Mouse (Mus musculus): Measurements from ENCODE around the gene Lpcat2. TPM values are rescaled to one million over a fixed set of nuclear protein-coding genes. Genes with fewer than 3 reads are reported as not detected.

Lpcat2 gene
- polyA plus RNA-seq, 1 experiment from 2014 or later, result 29.4 TPM

DNA sequence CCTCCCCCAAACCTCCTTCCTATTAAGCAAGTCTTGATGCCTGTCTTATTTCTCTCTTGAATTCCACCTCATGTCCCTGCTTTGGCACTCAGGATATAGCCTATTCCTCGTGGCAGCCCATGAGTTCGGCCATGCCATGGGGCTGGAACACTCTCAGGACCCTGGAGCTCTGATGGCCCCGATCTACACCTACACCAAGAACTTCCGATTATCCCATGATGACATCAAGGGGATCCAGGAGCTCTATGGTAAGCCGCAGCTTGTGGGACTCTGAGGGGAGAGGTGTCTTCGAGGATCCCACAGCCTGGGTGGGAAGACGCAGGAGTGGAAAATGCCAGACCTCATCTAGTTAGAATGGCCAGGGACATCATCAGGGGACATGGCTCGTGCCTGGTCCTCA lies 16.0 kb upstream of the Lpcat2 start:
- no peaks in the 10 kb centered on the region for H3K36me3 ChIP-seq (ENCODE audit: inconsistent target)
- H3K79me2 ChIP-seq (ENCODE audit: inconsistent target), result no peaks in the 10 kb centered on the region
- WGBS (ENCODE audit: missing documents), result 97% methylated on average over 8 of the region's 8 CpGs
- H3K4me3 ChIP-seq (ENCODE audit: inconsistent target), result no peak overlapping the region
- no peak overlapping the region for H3K27ac ChIP-seq

DNA sequence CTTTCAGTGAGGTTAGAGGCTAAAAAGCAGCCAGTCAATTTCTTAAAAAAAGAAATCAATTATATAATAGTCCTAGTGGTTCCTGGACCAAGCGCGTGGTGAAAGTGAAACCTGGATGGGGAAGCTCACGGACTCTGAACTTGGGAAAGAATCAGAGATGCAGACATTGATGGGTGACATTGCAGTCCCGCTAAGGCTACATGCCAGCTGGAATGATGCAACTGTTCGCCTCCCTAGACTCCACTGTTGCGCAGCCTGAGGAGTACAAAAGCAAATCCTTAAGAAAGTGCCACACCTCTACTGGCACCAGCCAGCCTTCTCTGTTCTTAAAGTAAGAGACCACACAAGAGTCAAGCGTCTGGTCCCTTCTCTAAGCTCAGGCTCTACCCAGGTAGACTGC lies 15.3 kb upstream of the Lpcat2 start:
- H3K4me3 ChIP-seq (ENCODE audit: inconsistent target), result no peak overlapping the region
- H3K79me2 ChIP-seq (ENCODE audit: inconsistent target), result no peaks in the 10 kb centered on the region
- no peak overlapping the region for H3K27ac ChIP-seq
- WGBS (ENCODE audit: missing documents), result 16% methylated on average over 7 of the region's 7 CpGs
- H3K36me3 ChIP-seq (ENCODE audit: inconsistent target), result no peaks in the 10 kb centered on the region

DNA sequence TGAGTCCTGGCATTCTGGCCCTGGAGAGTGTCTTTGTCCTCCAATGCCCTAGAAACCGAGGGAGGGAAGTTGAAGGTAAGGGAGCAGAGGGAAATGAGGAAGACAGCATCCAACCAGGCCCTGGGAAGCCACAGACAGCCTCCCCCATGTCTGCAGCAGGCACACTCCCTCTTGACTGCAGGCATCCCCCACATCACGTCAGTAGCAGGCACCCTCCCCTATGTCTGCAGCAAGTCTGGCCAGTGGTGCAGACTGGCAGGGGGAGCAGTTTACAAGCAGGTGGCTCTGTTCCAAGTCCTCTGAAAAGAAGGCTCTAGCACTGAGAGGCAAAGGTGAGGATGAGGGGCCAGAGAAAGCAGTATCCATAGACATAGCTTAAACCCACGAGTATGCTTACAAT lies 8.5 kb upstream of the Lpcat2 start:
- H3K79me2 ChIP-seq (ENCODE audit: inconsistent target), result no peaks in the 10 kb centered on the region
- 6% methylated on average over 3 of the region's 3 CpGs for WGBS (ENCODE audit: missing documents)

DNA sequence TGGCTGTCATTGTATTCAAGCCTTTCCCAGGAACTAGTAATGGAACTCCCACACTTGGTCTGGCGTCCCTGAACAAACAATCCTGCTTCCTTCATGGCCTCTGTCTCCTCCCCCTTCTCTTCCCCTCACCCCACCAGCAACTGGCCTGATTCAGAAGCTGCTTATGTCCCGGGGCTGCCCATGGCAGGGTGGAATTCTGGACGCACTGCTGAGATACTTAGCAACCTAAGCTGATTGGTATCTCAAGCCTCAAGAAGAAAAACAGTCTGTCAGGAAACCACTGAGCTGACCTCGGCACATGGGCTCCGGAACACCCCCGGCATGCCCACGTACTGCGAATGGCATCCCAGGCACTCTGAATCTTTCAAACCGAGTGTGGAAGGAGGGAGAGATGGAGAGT lies 7.8 kb upstream of the Lpcat2 start:
- no peak overlapping the region for H3K4me3 ChIP-seq (ENCODE audit: inconsistent target)
- H3K36me3 ChIP-seq (ENCODE audit: inconsistent target), result no peaks in the 10 kb centered on the region
- 14% methylated on average over 9 of the region's 9 CpGs for WGBS (ENCODE audit: missing documents)
- H3K79me2 ChIP-seq (ENCODE audit: inconsistent target), result no peaks in the 10 kb centered on the region
- H3K27ac ChIP-seq, result no peak overlapping the region

More for the DNA sequence above, 8.5 kb upstream of the Lpcat2 start:
- Histone ChIP-seq H3K27ac (no peak overlapping the region), H3K36me3 (ENCODE audit: inconsistent target) (no peaks in the 10 kb centered on the region), H3K4me3 (ENCODE audit: inconsistent target) (no peak overlapping the region)

DNA sequence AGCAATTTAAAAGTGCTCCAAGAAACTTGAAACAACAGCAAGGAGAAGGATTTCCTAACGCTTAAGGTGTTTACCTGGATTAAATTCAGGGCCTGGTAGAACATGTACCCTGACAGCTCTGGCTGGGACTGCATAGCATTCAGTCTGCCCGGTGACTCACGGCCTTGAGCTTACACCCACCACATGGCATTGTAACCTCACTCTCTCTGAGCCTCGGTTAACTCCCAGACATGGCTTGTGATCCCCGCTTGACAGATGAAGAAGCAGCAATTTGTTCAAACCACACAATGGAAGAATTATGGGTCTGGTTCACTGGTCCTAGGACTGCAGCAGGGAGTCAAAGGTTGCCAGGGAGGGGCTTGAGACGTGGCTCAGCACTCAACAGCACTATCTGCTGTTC lies 5.9 kb upstream of the Lpcat2 start:
- H3K36me3 ChIP-seq (ENCODE audit: inconsistent target), result no peaks in the 10 kb centered on the region
- WGBS (ENCODE audit: missing documents), result 91% methylated on average over 6 of the region's 6 CpGs
- H3K79me2 ChIP-seq (ENCODE audit: inconsistent target), result no peaks in the 10 kb centered on the region
- no peak overlapping the region for H3K4me3 ChIP-seq (ENCODE audit: inconsistent target)
- H3K27ac ChIP-seq, result no peak overlapping the region

DNA sequence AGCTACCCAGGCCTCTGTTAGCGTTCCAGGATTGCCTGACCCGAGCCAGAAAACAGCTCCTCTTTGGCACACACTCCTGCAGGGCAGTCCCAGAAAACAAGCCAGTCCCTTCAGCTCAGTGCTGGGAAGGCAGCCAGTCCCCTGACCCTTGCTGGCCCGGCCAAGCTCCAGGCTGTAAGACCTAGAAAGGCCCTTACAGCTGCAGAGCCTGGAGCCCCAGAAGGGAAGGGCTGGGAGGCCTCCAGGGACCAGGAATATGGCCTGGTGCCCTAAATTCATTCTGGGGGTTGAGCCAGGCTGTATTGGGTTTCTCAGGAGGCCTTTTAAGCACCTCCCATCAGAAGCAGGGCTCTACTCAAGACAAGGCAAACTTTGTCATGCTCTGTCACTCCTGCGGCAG lies 4.9 kb upstream of the Lpcat2 start:
- Histone ChIP-seq H3K27ac (no peak overlapping the region), H3K4me3 (ENCODE audit: inconsistent target) (no peak overlapping the region), H3K79me2 (ENCODE audit: inconsistent target) (no peaks in the 10 kb centered on the region), H3K36me3 (ENCODE audit: inconsistent target) (no peaks in the 10 kb centered on the region)
- 82% methylated on average over 4 of the region's 4 CpGs for WGBS (ENCODE audit: missing documents)

DNA sequence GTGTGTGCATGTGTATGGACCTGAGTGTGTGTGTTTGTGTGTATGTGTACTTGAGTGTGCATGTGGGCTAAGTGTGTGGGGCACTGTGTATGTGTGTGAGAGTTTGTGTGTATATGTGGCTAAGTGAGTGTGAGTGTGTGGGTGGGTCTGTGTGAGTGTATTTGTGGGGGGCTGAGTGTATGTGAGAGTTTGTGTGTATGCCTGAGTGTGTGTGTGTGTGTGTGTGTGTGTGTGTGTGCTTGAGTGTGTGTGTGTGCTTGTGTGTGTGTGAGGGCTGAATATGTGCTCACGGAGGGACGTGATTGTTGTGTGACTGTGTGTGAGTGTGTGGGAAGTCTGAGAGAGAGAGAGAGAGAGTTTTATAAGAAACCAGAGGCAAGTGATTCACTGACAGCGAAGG lies 3.8 kb upstream of the Lpcat2 start:
- Histone ChIP-seq H3K36me3 (ENCODE audit: inconsistent target) (no peaks in the 10 kb centered on the region), H3K27ac (no peak overlapping the region), H3K79me2 (ENCODE audit: inconsistent target) (peaks cover 9% of the 10 kb centered on the region; the same call in 1 of the 2 replicates), H3K4me3 (ENCODE audit: inconsistent target) (no peak overlapping the region)
- 100% methylated on average over 3 of the region's 3 CpGs for whole genome bisulfite sequencing (ENCODE audit: missing documents)

DNA sequence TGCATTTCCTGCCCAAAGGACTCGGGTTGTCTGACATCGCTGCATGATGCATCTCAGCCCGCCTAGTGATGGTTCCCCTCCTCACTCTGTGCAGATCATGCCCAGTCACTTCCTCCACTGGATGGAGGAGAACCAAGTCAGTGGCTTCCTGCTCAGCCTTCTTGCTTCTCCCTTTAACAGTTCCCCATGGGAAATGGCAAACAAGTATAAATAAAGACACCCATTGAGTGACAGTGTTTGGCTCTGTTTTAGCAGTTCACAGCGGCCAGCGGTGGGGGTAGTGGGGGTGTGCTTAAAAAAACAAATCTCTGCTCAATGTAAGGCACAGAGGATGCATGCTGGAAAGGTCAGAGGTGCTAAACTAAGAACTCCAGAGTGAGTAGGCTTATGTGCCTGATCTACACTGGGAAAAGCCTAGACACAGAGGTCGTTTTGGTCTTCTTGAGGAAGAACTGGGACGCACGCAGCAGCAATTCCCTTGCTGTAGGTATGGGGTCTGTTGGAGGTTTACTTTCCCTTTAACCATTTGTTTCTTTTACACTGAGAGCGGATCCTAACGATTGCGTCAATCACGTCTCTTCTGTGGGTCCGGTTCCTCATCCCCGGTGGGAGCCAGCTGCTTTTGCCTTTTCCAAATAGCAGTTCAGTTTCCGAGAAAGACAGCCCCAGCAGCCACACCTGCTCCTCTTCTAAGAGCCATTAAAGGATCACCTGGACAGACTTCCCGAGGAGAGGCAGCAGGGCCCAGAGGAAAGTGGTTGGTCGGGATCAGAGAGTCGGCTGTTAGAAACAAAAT lies 1.8 kb upstream of the Lpcat2 start:
- no peak overlapping the region for H3K4me3 ChIP-seq (ENCODE audit: inconsistent target)
- H3K27ac ChIP-seq, result peak overlapping the region; percentile 62
- 3% methylated on average over 18 of the region's 18 CpGs for WGBS (ENCODE audit: missing documents)
- peaks cover 29% of the 10 kb centered on the region; the same call in 1 of the 2 replicates for H3K79me2 ChIP-seq (ENCODE audit: inconsistent target)
- H3K36me3 ChIP-seq (ENCODE audit: inconsistent target), result no peaks in the 10 kb centered on the region

DNA sequence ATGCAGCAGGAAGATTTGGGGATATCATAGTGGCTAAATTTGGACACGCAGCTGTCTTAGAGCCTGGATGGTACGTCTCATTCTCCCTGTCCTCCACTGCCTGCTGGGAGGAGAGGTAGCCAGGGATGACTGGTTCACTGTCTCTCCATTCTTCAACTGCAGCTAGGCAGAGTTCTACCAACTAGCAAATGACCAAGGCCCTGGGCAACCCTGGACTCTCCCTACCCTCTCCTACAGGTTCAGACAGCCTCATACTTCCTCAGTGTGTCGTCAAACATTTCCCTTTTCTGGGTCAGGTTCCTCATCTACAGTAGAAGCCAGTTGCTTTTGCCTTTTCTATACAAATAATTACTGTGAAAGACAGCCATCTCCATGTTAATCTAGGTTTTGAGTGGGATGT lies 466 bp upstream of the Lpcat2 start:
- 36% methylated on average over 3 of the region's 3 CpGs for WGBS (ENCODE audit: missing documents)
- Histone ChIP-seq H3K27ac (peak overlapping the region; percentile 62), H3K79me2 (ENCODE audit: inconsistent target) (peaks cover 42% of the 10 kb centered on the region; the same call in 1 of the 2 replicates), H3K4me3 (ENCODE audit: inconsistent target) (peak overlapping the region; percentile 36; the same call in 1 of the 2 replicates), H3K36me3 (ENCODE audit: inconsistent target) (no peaks in the 10 kb centered on the region)

DNA sequence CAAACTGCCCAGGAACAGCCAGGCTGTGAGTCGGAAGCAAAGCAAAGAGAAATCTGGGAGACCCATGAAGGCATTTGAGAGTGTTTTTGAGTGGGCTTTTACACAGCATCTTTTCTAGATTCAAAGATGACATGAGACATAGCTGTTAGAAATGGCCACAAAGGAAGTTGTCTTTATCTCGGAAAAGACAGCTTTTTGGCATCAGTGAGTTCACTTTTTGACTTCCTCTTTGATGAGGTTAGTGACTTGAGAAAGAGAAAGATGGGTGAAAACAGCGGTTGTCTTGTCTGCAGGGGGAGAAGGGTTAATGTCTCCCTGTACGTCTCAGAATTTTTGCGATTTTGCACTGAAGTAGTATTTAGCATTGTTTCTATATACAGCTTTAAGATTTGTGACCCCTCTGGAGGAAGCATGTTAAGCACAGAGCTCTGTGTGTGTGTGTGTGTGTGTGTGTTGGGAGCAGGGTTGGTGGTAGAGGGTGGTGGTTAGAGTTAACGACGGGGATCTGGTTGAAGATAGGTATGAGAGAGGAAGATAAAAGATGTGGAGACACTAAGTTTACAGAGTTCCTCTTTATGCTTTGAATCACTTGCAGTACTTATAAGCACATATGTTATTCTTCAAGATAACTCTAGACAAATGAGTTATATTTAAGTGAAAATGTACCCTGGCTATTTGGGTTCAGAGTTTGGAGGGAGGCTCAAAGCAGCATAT lies 1.3 kb downstream of the Lpcat2 start:
- Histone ChIP-seq H3K27ac (no peak overlapping the region), H3K79me2 (ENCODE audit: inconsistent target) (peaks cover 59% of the 10 kb centered on the region; the same call in 1 of the 2 replicates), H3K4me3 (ENCODE audit: inconsistent target) (peak overlapping the region; percentile 36), H3K36me3 (ENCODE audit: inconsistent target) (no peaks in the 10 kb centered on the region)
- 15% methylated on average over 7 of the region's 7 CpGs for WGBS (ENCODE audit: missing documents)

DNA sequence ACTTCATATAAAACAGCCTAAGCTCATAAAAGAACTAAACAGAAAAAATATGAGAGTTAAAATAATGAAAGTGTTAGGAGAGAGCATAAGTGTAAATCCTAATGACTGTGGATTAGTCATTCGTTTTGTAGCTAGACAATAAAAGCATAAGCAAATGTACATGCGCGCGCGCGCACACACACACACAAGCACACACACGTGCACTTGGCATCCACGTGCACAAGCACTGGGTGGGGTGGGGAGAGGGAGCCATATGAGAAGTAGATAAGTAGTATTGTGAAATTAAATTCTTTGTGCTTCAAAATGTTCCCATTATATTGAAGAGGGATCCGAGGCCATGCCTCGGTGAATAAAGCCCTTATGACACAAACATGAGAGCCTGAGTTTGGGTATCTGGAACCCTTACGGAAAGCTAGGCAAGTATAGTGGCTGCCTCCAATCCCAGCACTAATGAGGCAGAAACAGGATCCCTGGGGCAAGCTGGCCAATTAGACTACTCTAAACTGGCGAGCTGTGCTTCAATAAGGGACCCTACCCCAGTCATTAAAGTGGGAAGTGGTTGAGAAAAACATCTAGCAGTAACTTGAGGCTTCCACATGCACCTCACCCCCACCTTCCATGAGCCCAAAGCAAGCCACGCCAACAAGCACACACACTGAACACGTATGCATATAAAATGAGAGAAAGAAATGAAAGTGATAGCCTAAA lies 3.5 kb downstream of the Lpcat2 start:
- H3K36me3 ChIP-seq (ENCODE audit: inconsistent target), result peaks cover 4% of the 10 kb centered on the region; the same call in 1 of the 2 replicates
- no peak overlapping the region for H3K4me3 ChIP-seq (ENCODE audit: inconsistent target)
- WGBS (ENCODE audit: missing documents), result 98% methylated on average over 12 of the region's 14 CpGs
- H3K79me2 ChIP-seq (ENCODE audit: inconsistent target), result peaks cover 81% of the 10 kb centered on the region; the same call in 1 of the 2 replicates
- H3K27ac ChIP-seq, result no peak overlapping the region

DNA sequence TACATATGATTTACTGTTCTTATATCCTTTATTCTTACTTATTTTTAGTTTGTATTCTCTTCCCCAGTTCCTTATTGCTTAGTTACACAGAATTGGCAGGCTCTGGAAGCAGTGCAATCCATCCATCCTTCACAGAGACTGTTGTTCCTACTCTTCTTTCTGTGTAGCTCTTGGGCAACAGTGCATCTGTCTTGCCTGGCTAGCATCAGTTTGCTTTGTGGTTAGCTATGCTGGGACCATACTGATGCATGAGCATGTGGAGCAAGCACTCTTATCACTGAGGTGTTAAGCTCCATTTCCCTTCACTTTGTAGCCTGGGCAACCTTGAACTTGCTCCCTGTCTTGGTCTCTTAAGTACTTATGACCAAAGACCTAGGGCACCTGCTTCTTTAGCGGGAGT lies 6.8 kb downstream of the Lpcat2 start:
- 92% methylated on average over 1 of the region's 1 CpGs for WGBS (ENCODE audit: missing documents)
- H3K36me3 ChIP-seq (ENCODE audit: inconsistent target), result peaks cover 4% of the 10 kb centered on the region; the same call in 1 of the 2 replicates
- no peak overlapping the region for H3K4me3 ChIP-seq (ENCODE audit: inconsistent target)
- H3K27ac ChIP-seq, result no peak overlapping the region
- peaks cover 78% of the 10 kb centered on the region; the same call in 1 of the 2 replicates for H3K79me2 ChIP-seq (ENCODE audit: inconsistent target)

DNA sequence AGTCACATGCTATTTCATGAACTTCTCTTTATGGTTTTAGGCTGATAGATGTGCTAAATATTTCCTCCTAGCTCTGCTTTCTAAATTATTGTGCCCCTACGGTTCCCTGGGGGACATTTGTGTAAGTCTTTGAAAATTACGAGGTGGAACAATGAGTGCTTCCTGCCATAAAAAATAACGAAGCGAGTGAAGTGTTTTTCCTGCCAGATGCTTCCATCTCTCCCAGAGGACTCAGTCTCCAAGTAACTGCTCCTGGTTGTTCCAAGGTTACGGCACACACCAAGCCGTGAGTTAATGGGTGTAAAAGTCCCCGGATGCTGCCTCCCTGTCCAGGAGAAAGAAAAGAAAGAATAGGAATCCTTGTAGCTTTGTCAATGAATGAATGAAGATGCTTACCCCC lies 15.1 kb downstream of the Lpcat2 start:
- WGBS (ENCODE audit: missing documents), result 68% methylated on average over 7 of the region's 7 CpGs
- Histone ChIP-seq H3K79me2 (ENCODE audit: inconsistent target) (peaks cover 21% of the 10 kb centered on the region; the same call in 1 of the 2 replicates), H3K27ac (no peak overlapping the region), H3K36me3 (ENCODE audit: inconsistent target) (peaks cover 18% of the 10 kb centered on the region; the same call in 1 of the 2 replicates), H3K4me3 (ENCODE audit: inconsistent target) (no peak overlapping the region)

DNA sequence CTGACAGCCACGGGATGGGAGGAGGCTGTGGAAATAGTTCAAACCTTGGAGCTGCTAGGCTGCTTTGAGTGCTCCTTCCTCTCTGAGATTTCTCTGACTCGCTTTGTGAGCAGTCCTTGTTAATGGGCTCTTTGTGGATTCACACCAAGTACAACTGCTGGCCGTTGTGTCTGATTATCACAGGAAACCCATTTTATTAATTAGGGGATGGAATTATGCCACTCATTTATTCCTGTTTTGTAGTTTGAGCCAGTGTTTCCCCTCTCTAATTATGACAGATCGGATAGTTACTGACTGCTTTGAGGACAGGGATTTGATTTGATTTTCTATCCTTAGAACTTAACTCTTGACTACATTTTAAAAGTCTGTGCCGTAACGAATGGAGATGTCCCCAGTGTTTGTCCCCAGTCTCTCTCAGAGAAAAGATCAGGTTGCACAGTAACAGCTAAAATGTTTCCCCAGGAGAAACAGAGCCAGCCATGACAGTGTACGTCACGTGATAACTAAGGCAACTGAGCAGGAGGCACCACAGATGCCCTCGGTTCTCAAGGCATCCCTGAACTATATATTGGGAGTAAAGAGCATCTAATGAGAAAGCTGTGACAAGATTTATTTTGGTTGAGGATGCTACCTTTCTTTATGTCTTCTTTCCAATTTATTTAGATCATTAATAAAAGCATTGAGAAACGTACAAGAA lies 17.1 kb downstream of the Lpcat2 start:
- WGBS (ENCODE audit: missing documents), result 95% methylated on average over 10 of the region's 10 CpGs
- Histone ChIP-seq H3K4me3 (ENCODE audit: inconsistent target) (no peak overlapping the region), H3K79me2 (ENCODE audit: inconsistent target) (peaks cover 12% of the 10 kb centered on the region; the same call in 1 of the 2 replicates), H3K36me3 (ENCODE audit: inconsistent target) (peaks cover 18% of the 10 kb centered on the region; the same call in 1 of the 2 replicates), H3K27ac (no peak overlapping the region)

All from macrophage (primary cell).